Mouse (Mus musculus): ENCODE results near the gene Hoga1.
A peak's percentile ranks its signal among the peaks of the same experiment; 100 is the strongest.

Hoga1 gene

GRCm38 (mm10) chr19:42045269-42046102, at the start of gene Hoga1:
TSS of gene Hoga1 (plus strand) at chr19:42045610.
- peak; percentile 96 for DNase-seq (ENCODE audit: extremely low read depth, low read depth)

- DNase-seq (ENCODE audit: extremely low read depth, low read depth): no peak
Observed at GRCm38 (mm10) chr19:41997090-41997489, 48.3 kb upstream of the Hoga1 start.

- DNase-seq (ENCODE audit: extremely low read depth, low read depth): no peak
Observed at GRCm38 (mm10) chr19:41998770-41999548, 46.5 kb upstream of the Hoga1 start.

- DNase-seq (ENCODE audit: extremely low read depth, low read depth): no peak
Observed at GRCm38 (mm10) chr19:41999688-42000283, 45.6 kb upstream of the Hoga1 start.

GRCm38 (mm10) chr19:42000446-42000958, 44.9 kb upstream of the Hoga1 start:
- no peak for DNase-seq (ENCODE audit: extremely low read depth, low read depth)

GRCm38 (mm10) chr19:42001253-42001980, 44.0 kb upstream of the Hoga1 start:
- no peak for DNase-seq (ENCODE audit: extremely low read depth, low read depth)

- DNase-seq (ENCODE audit: extremely low read depth, low read depth): no peak
Observed at GRCm38 (mm10) chr19:42004258-42004657, 41.2 kb upstream of the Hoga1 start.

- DNase-seq (ENCODE audit: extremely low read depth, low read depth): peak; percentile 56
Observed at GRCm38 (mm10) chr19:42005616-42006015, 39.8 kb upstream of the Hoga1 start.

- no peak for DNase-seq (ENCODE audit: extremely low read depth, low read depth)
Observed at GRCm38 (mm10) chr19:42006568-42006967, 38.8 kb upstream of the Hoga1 start.

GRCm38 (mm10) chr19:42008586-42008985, 36.8 kb upstream of the Hoga1 start:
- DNase-seq (ENCODE audit: extremely low read depth, low read depth): no peak

GRCm38 (mm10) chr19:42009067-42009466, 36.3 kb upstream of the Hoga1 start:
- DNase-seq (ENCODE audit: extremely low read depth, low read depth): no peak

GRCm38 (mm10) chr19:42010436-42010835, 35.0 kb upstream of the Hoga1 start:
- DNase-seq (ENCODE audit: extremely low read depth, low read depth): no peak

GRCm38 (mm10) chr19:42011123-42011522, 34.3 kb upstream of the Hoga1 start:
- no peak for DNase-seq (ENCODE audit: extremely low read depth, low read depth)

- DNase-seq (ENCODE audit: extremely low read depth, low read depth): no peak
Observed at GRCm38 (mm10) chr19:42014231-42014825, 31.1 kb upstream of the Hoga1 start.

- no peak for DNase-seq (ENCODE audit: extremely low read depth, low read depth)
Observed at GRCm38 (mm10) chr19:42015001-42015400, 30.4 kb upstream of the Hoga1 start.

- no peak for DNase-seq (ENCODE audit: extremely low read depth, low read depth)
Observed at GRCm38 (mm10) chr19:42016251-42016650, 29.2 kb upstream of the Hoga1 start.

- DNase-seq (ENCODE audit: extremely low read depth, low read depth): no peak
Observed at GRCm38 (mm10) chr19:42016840-42017239, 28.6 kb upstream of the Hoga1 start.

GRCm38 (mm10) chr19:42017399-42018247, 27.8 kb upstream of the Hoga1 start:
- peak; percentile 10 for DNase-seq (ENCODE audit: extremely low read depth, low read depth)

- no peak for DNase-seq (ENCODE audit: extremely low read depth, low read depth)
Observed at GRCm38 (mm10) chr19:42019011-42019522, 26.3 kb upstream of the Hoga1 start.
